Mouse (Mus musculus): ENCODE results near the gene Olfr92.

The Olfr92 gene

DNA sequence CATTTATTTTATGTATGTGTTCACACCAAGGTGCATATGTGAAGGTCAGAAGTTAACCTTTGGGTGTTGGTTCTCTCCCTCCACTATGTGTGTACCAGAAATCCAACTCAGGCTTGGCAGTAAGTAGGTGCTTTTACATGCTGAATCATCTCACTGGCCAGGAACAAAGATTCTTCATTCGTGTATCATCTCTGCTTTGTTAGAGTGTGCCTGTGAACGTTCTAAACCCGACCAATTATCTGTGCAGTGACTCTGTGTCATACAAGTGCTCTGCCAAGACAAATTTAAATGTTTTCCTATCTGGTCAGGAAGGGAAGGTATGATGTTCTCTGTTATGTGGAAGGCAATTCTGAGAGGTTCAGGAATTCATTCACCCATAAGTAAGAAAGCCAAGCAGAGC lies 58.5 kb downstream of the Olfr92 start:
- no peak for DNase-seq
